Mouse (Mus musculus) heart, adult 2 months (tissue): ENCODE data around the gene Olfr822. TPM values are rescaled to one million over a fixed set of nuclear protein-coding genes. Genes with fewer than 3 reads are reported as not detected.
"Not testable (repeated sequence)": the region's sequence is repeated elsewhere in the genome, so short reads cannot be mapped to it uniquely, and the experiment has no call there.

ENCODE experiments used
- DNase-seq, 2 experiments: peaks; one replicate each; pipeline ENCODE4 v3.0.0; 2021
- H3K27ac ChIP-seq: fragments of 200-600 bp; 2 replicates; pipeline ENCODE4 v1.8.1; 2022
- H3K27me3 ChIP-seq: fragments of 200-500 bp; 2 replicates; pipeline ENCODE4 v1.6.1; 2012; ENCODE audit warnings: mild to moderate bottlenecking, low read length, inconsistent platforms, mixed read lengths; ENCODE audit not compliant: control insufficient read depth, insufficient read depth
- H3K36me3 ChIP-seq: fragments of 200-500 bp; 2 replicates; pipeline ENCODE4 v1.6.1; 2012; ENCODE audit warnings: low read length, inconsistent platforms; ENCODE audit not compliant: control insufficient read depth, insufficient read depth
- H3K4me1 ChIP-seq: fragments of 200-500 bp; 2 replicates; pipeline ENCODE4 v1.6.1; 2011; ENCODE audit warnings: low read length; ENCODE audit not compliant: control insufficient read depth, insufficient read depth
- H3K4me3 ChIP-seq: fragments of 200-600 bp; 2 replicates; pipeline ENCODE4 v1.8.1; 2022
- H3K79me2 ChIP-seq: fragments of 200-500 bp; replicated peaks from 2 replicates; pipeline ENCODE4 v1.6.1; 2012; ENCODE audit warnings: mild to moderate bottlenecking, inconsistent platforms, low read length, moderate library complexity, mixed read lengths; ENCODE audit not compliant: control insufficient read depth, insufficient read depth
- H3K9ac ChIP-seq: fragments of 200-500 bp; 2 replicates; pipeline ENCODE4 v1.6.1; 2012; ENCODE audit warnings: low read depth, mild to moderate bottlenecking, control low read depth, inconsistent platforms, low read length, mixed read lengths
- CTCF ChIP-seq: fragments of 200-600 bp; IDR thresholded peaks from 2 replicates; pipeline ENCODE4 v1.8.1; 2022; ENCODE audit warnings: antibody characterized with exemption, mild to moderate bottlenecking, moderate library complexity
- EP300 ChIP-seq: fragments of 200-500 bp; IDR thresholded peaks from 2 replicates; pipeline ENCODE4 v1.6.1; 2011; ENCODE audit warnings: low read depth, low read length, control low read depth; ENCODE audit not compliant: insufficient read depth
- POLR2A ChIP-seq: fragments of 200-500 bp; IDR thresholded peaks from 2 replicates; pipeline ENCODE4 v1.6.1; 2011; ENCODE audit warnings: mild to moderate bottlenecking, low read depth, low read length, control low read depth; ENCODE audit not compliant: insufficient read depth
- WGBS: fragments of 180-500 bp; shearing (Covaris S2); methylation state at CpG from one replicate; pipeline ENCODE4 v1.1.7; 2018; 5-methylcytosine and 5-hydroxymethylcytosine counted together
- intact Hi-C: fragments of 180-260 bp; cut with DNase I; formaldehyde crosslinking; loops from one replicate; pipeline ENCODE4 v1.15.1; 2025
- long read RNA-seq: library from polyadenylated mRNA; stranded (forward); transcript quantifications from one replicate; pipeline ENCODE4 v2.0.0, GENCODE M21; 2021
- polyA plus RNA-seq: library from polyadenylated mRNA; depleted of rRNA; stranded (reverse); fragments of >200 nt; gene quantifications from 2 replicates; pipeline ENCODE4 v1.2.3, GENCODE M21; 2012; rRNA removed
- total RNA-seq, 2 experiments: library from RNA; stranded (reverse); gene quantifications; 2 replicates each; pipeline ENCODE4 v1.2.3; 2021

Olfr822 gene
- total RNA-seq = not detected
- not detected in 2 replicates for polyA plus RNA-seq
- long read RNA-seq = 0 reads

GRCm38 (mm10) chr10:130070910-130071309, at the start of gene Olfr822:
Olfr822 (plus strand) TSS chr10:130071210.
- DNase-seq = no peak
- no peak for TF ChIP-seq CTCF
- TF ChIP-seq EP300 = no peak
- TF ChIP-seq POLR2A = no peak
- Histone ChIP-seq H3K27ac (no peak within 1 kb of the TSS), H3K4me3 (no peak within 1 kb of the TSS), H3K79me2 (no peaks in the 10 kb centered on the region), H3K9ac (no peak within 1 kb of the TSS), H3K27me3 (no peaks in the 10 kb centered on the region), H3K36me3 (no peaks in the 10 kb centered on the region), H3K4me1 (no peaks in the 10 kb centered on the region)
- intact Hi-C loops = no loop called here

- Histone ChIP-seq H3K27ac (no peak within 1 kb of the TSS), H3K4me3 (no peak within 1 kb of the TSS), H3K9ac (no peak within 1 kb of the TSS), H3K36me3 (no peaks in the 10 kb centered on the region), H3K4me1 (no peaks in the 10 kb centered on the region), H3K79me2 (no peaks in the 10 kb centered on the region), H3K27me3 (no peaks in the 10 kb centered on the region)
- no peak for DNase-seq
- TF ChIP-seq POLR2A (no peak), CTCF (no peak), EP300 (no peak)
- intact Hi-C loops = no loop called here
Observed at GRCm38 (mm10) chr10:130030048-130030447, 41.0 kb upstream of the Olfr822 start, which contains the start of gene Olfr821. Olfr821 (plus strand) TSS chr10:130030348.

GRCm38 (mm10) chr10:130037096-130037495, 33.9 kb upstream of the Olfr822 start:
- TF ChIP-seq POLR2A (no peak), CTCF (no peak), EP300 (no peak)
- Histone ChIP-seq H3K36me3 (no peaks in the 10 kb centered on the region), H3K79me2 (no peaks in the 10 kb centered on the region), H3K4me1 (no peaks in the 10 kb centered on the region), H3K9ac (no peak overlapping the region), H3K27ac (no peak overlapping the region), H3K4me3 (no peak overlapping the region), H3K27me3 (no peaks in the 10 kb centered on the region)
- DNase-seq = no peak
- intact Hi-C loops = loop anchor here (1.0 kb wide), 1 partner anchor 8 kb away; no protein-coding TSS in a partner anchor
- WGBS = 65% methylated on average over 6 of the region's 6 CpGs

GRCm38 (mm10) chr10:130092838-130093440, 21.9 kb downstream of the Olfr822 start:
- intact Hi-C loops = no loop called here

GRCm38 (mm10) chr10:130096104-130096503, 25.1 kb downstream of the Olfr822 start:
- H3K9ac ChIP-seq = no peak overlapping the region
- no peaks in the 10 kb centered on the region for H3K4me1 ChIP-seq
- H3K79me2 ChIP-seq = no peaks in the 10 kb centered on the region
- no peak overlapping the region for H3K27ac ChIP-seq
- no peak overlapping the region for H3K4me3 ChIP-seq
- TF ChIP-seq POLR2A = no peak
- TF ChIP-seq CTCF = no peak
- TF ChIP-seq EP300 = no peak
- intact Hi-C loops = no loop called here
- no peak for DNase-seq
- no peaks in the 10 kb centered on the region for H3K36me3 ChIP-seq
- H3K27me3 ChIP-seq = no peaks in the 10 kb centered on the region

More at GRCm38 (mm10) chr10:130092838-130093440, 21.9 kb downstream of the Olfr822 start:
- TF ChIP-seq POLR2A (no peak), CTCF (peak; percentile 58), EP300 (no peak)
- H3K79me2 ChIP-seq = no peaks in the 10 kb centered on the region
- no peaks in the 10 kb centered on the region for H3K27me3 ChIP-seq
- H3K4me1 ChIP-seq = no peaks in the 10 kb centered on the region
- WGBS = 12% methylated on average over 5 of the region's 5 CpGs
- no peak overlapping the region for H3K9ac ChIP-seq
- H3K4me3 ChIP-seq = no peak overlapping the region
- H3K27ac ChIP-seq = no peak overlapping the region
- no peaks in the 10 kb centered on the region for H3K36me3 ChIP-seq
- no peak for DNase-seq

GRCm38 (mm10) chr10:130115283-130115682, 44.3 kb downstream of the Olfr822 start, which contains the start of gene Olfr823:
Olfr823 (minus strand) TSS chr10:130115383.
- H3K36me3 ChIP-seq, H3K4me3 ChIP-seq, intact Hi-C loops, H3K27me3 ChIP-seq, H3K27ac ChIP-seq, H3K9ac ChIP-seq, DNase-seq, H3K4me1 ChIP-seq, H3K79me2 ChIP-seq: not testable (repeated sequence)
- 61% methylated on average over 1 of the region's 1 CpGs for WGBS

GRCm38 (mm10) chr10:130116045-130116444, 45.0 kb downstream of the Olfr822 start:
- WGBS = 55% methylated on average over 3 of the region's 3 CpGs
- H3K79me2 ChIP-seq, H3K27me3 ChIP-seq, H3K9ac ChIP-seq, H3K27ac ChIP-seq, DNase-seq, intact Hi-C loops, H3K4me3 ChIP-seq, H3K4me1 ChIP-seq, H3K36me3 ChIP-seq: not testable (repeated sequence)

Other genes with a start within 250 kb of the Olfr822 start
- not detected for gene Olfr812, start 225.1 kb upstream of the Olfr822 start, total RNA-seq
- gene Olfr812, start 225.1 kb upstream of the Olfr822 start, polyA plus RNA-seq = not detected in 2 replicates
- gene Olfr813, start 215.8 kb upstream of the Olfr822 start, total RNA-seq = not detected
- not detected in 2 replicates for gene Olfr813, start 215.8 kb upstream of the Olfr822 start, polyA plus RNA-seq
- gene Olfr814, start 191.4 kb upstream of the Olfr822 start, total RNA-seq = not detected
- gene Olfr814, start 191.4 kb upstream of the Olfr822 start, polyA plus RNA-seq = not detected in 2 replicates
- not detected for gene Olfr815, start 165.3 kb upstream of the Olfr822 start, total RNA-seq
- gene Olfr815, start 165.3 kb upstream of the Olfr822 start, polyA plus RNA-seq = not detected in 2 replicates
- not detected for gene Olfr816, start 155.6 kb upstream of the Olfr822 start, total RNA-seq
- gene Olfr816, start 155.6 kb upstream of the Olfr822 start, polyA plus RNA-seq = not detected in 2 replicates
- gene Olfr818, start 122.1 kb upstream of the Olfr822 start, total RNA-seq = not detected
- not detected in 2 replicates for gene Olfr818, start 122.1 kb upstream of the Olfr822 start, polyA plus RNA-seq
- gene Olfr819, start 103.9 kb upstream of the Olfr822 start, total RNA-seq = not detected
- not detected in 2 replicates for gene Olfr819, start 103.9 kb upstream of the Olfr822 start, polyA plus RNA-seq
- not detected for gene Olfr247, start 95.1 kb upstream of the Olfr822 start, total RNA-seq
- not detected in 2 replicates for gene Olfr247, start 95.1 kb upstream of the Olfr822 start, polyA plus RNA-seq
- gene Gm10310, start 86.1 kb upstream of the Olfr822 start, total RNA-seq = not detected
- not detected in 2 replicates for gene Gm10310, start 86.1 kb upstream of the Olfr822 start, polyA plus RNA-seq
- not detected for gene Olfr820, start 58.6 kb upstream of the Olfr822 start, total RNA-seq
- gene Olfr820, start 58.6 kb upstream of the Olfr822 start, polyA plus RNA-seq = not detected in 2 replicates
- gene Olfr821, start 40.9 kb upstream of the Olfr822 start, total RNA-seq = not detected
- not detected in 2 replicates for gene Olfr821, start 40.9 kb upstream of the Olfr822 start, polyA plus RNA-seq
- gene Olfr823, start 44.2 kb downstream of the Olfr822 start, total RNA-seq = not detected
- gene Olfr823, start 44.2 kb downstream of the Olfr822 start, polyA plus RNA-seq = not detected in 2 replicates
- not detected for gene Olfr824, start 58.8 kb downstream of the Olfr822 start, total RNA-seq
- gene Olfr824, start 58.8 kb downstream of the Olfr822 start, polyA plus RNA-seq = not detected in 2 replicates
- gene Olfr825, start 95.6 kb downstream of the Olfr822 start, total RNA-seq = not detected
- not detected in 2 replicates for gene Olfr825, start 95.6 kb downstream of the Olfr822 start, polyA plus RNA-seq
- gene Olfr826, start 113.0 kb downstream of the Olfr822 start, total RNA-seq = not detected
- not detected in 2 replicates for gene Olfr826, start 113.0 kb downstream of the Olfr822 start, polyA plus RNA-seq
- gene Olfr827, start 143.2 kb downstream of the Olfr822 start, total RNA-seq = not detected
- gene Olfr827, start 143.2 kb downstream of the Olfr822 start, polyA plus RNA-seq = not detected in 2 replicates
- gene Neurod4, start 209.0 kb downstream of the Olfr822 start, total RNA-seq = not detected
- not detected in 2 replicates for gene Neurod4, start 209.0 kb downstream of the Olfr822 start, polyA plus RNA-seq